Mouse (Mus musculus) ES-E14 (cell line): ENCODE results near the gene Zmym2. TPM values are rescaled to one million over a fixed set of nuclear protein-coding genes. Genes with fewer than 3 reads are reported as not detected.
"Not testable (repeated sequence)": the region's sequence is repeated elsewhere in the genome, so short reads cannot be mapped to it uniquely, and the experiment has no call there.

Experiments used
- DNase-seq: peaks from one replicate; pipeline ENCODE4 v3.0.0-alpha.2; 2013; ENCODE audit warnings: low read depth, low spot score
- H3K27ac ChIP-seq: 2 replicates; pipeline ENCODE4 v1.5.1; 2012; ENCODE audit warnings: low read depth, mild to moderate bottlenecking, low read length, moderate library complexity, mixed read lengths; ENCODE audit not compliant: poor library complexity, insufficient read depth, severe bottlenecking
- H3K36me3 ChIP-seq: 2 replicates; pipeline ENCODE4 v1.6.1; 2012; ENCODE audit warnings: mild to moderate bottlenecking, low read length, moderate library complexity, mixed read lengths; ENCODE audit not compliant: control insufficient read depth, poor library complexity, insufficient read depth, severe bottlenecking
- H3K4me1 ChIP-seq, 2 experiments: fragments of 150-350 bp in 1 of 2; sonication (generic) in 1 of 2; 2 replicates each; pipeline ENCODE4 v1.6.1; 2012; ENCODE audit warnings: low read length in 2 of 2, mild to moderate bottlenecking in 1 of 2, mixed read lengths in 1 of 2; ENCODE audit not compliant: control insufficient read depth in 2 of 2, insufficient read depth in 2 of 2, poor library complexity in 1 of 2
- H3K4me3 ChIP-seq, 2 experiments: fragments of 150-350 bp in 1 of 2; sonication (generic) in 1 of 2; 2 replicates each; pipeline ENCODE4 v1.5.1; 2012; ENCODE audit warnings: low read length in 2 of 2, low read depth in 1 of 2, mild to moderate bottlenecking in 1 of 2, mixed read lengths in 1 of 2; ENCODE audit not compliant: insufficient read depth in 1 of 2, poor library complexity in 1 of 2, severe bottlenecking in 1 of 2
- H3K9ac ChIP-seq: 2 replicates; pipeline ENCODE4 v1.6.1; 2012; ENCODE audit warnings: low read depth, mild to moderate bottlenecking, low read length, mixed read lengths; ENCODE audit not compliant: poor library complexity, insufficient read depth, severe bottlenecking
- H3K9me3 ChIP-seq: fragments of 150-350 bp; sonication (generic); 2 replicates; pipeline ENCODE4 v1.6.1; 2012; ENCODE audit warnings: low read depth, mild to moderate bottlenecking, low read length; ENCODE audit not compliant: control insufficient read depth, insufficient read depth
- CHD2 ChIP-seq: IDR thresholded peaks from 2 replicates; pipeline ENCODE4 v1.6.1; 2014; ENCODE audit warnings: mild to moderate bottlenecking, low read depth, low read length, inconsistent platforms
- HCFC1 ChIP-seq: IDR thresholded peaks from 2 replicates; pipeline ENCODE4 v1.6.1; 2012; ENCODE audit warnings: low read length, inconsistent platforms, borderline replicate concordance; ENCODE audit not compliant: insufficient read depth
- MAFK ChIP-seq: IDR thresholded peaks from 2 replicates; pipeline ENCODE4 v1.6.1; 2014; ENCODE audit warnings: mild to moderate bottlenecking, low read depth, low read length, inconsistent platforms; ENCODE audit not compliant: insufficient read depth
- ZC3H11A ChIP-seq: IDR thresholded peaks from 2 replicates; pipeline ENCODE4 v1.6.1; 2012; ENCODE audit warnings: low read depth, mild to moderate bottlenecking, inconsistent platforms, low read length, borderline replicate concordance
- ZNF384 ChIP-seq: IDR thresholded peaks from 2 replicates; pipeline ENCODE4 v1.6.1; 2012; ENCODE audit warnings: low read depth, low read length, inconsistent platforms
- in situ Hi-C, 2 experiments: fragments of 600-800 bp; cut with MboI; formaldehyde crosslinking; loops; one replicate each; pipeline ENCODE4 v1.15.1; 2025; ENCODE audit warnings: low sequenced_read_pairs in 2 of 2, inconsistent platforms in 1 of 2; ENCODE audit not compliant: unreplicated experiment in 2 of 2
- total RNA-seq: library from RNA; depleted of rRNA; stranded (reverse); fragments of 300-350 nt; gene quantifications from 2 replicates; pipeline ENCODE4 v1.2.3, GENCODE M21; 2012; rRNA removed

The Zmym2 gene
- 18.4 and 35.3 TPM in 2 replicates for total RNA-seq

- in situ Hi-C loops, H3K36me3 ChIP-seq, H3K9me3 ChIP-seq, H3K4me1 ChIP-seq: not testable (repeated sequence)
- Histone ChIP-seq H3K27ac (peak within 1 kb of the TSS; percentile 91), H3K4me3 (peak within 1 kb of the TSS; percentile 90 to 95), H3K9ac (peak within 1 kb of the TSS; percentile 95)
- DNase-seq = peak; percentile 53
These were observed at the start of gene Zmym2 for GRCm38 (mm10) chr14:56886594-56887513. TSS of gene Zmym2 (plus strand) at chr14:56886653.

- no peak for DNase-seq
- Histone ChIP-seq H3K27ac (no peak overlapping the region), H3K4me3 (no peak overlapping the region), H3K9me3 (no peaks in the 10 kb centered on the region), H3K9ac (no peak overlapping the region), H3K4me1 (0 out of 4 replicates have a peak, but pooled peaks cover 2% of the 10 kb centered on the region in 2 experiments), H3K36me3 (no peaks in the 10 kb centered on the region)
- in situ Hi-C loops = no loop called here
- no peak for TF ChIP-seq ZNF384
- TF ChIP-seq HCFC1 = no peak
- no peak for TF ChIP-seq MAFK
- no peak for TF ChIP-seq ZC3H11A
- TF ChIP-seq CHD2 = no peak
These were observed 42.4 kb upstream of the Zmym2 start for GRCm38 (mm10) chr14:56844033-56844432.

- no peak for DNase-seq
- no peak overlapping the region for H3K9ac ChIP-seq
- H3K4me3 ChIP-seq = no peak overlapping the region
- in situ Hi-C loops = no loop called here
- H3K4me1 ChIP-seq = 0 out of 4 replicates have a peak, but pooled peaks cover 2% of the 10 kb centered on the region in 2 experiments
- H3K27ac ChIP-seq = no peak overlapping the region
- H3K9me3 ChIP-seq = no peaks in the 10 kb centered on the region
- no peaks in the 10 kb centered on the region for H3K36me3 ChIP-seq
- TF ChIP-seq ZNF384 = no peak
- TF ChIP-seq HCFC1 = no peak
- TF ChIP-seq ZC3H11A = no peak
- no peak for TF ChIP-seq MAFK
- TF ChIP-seq CHD2 = no peak
These were observed 41.9 kb upstream of the Zmym2 start for GRCm38 (mm10) chr14:56844507-56844906.

GRCm38 (mm10) chr14:56848322-56848721, 38.1 kb upstream of the Zmym2 start:
- TF ChIP-seq CHD2 = no peak
- no peak for TF ChIP-seq ZC3H11A
- TF ChIP-seq MAFK = no peak
- no peak for TF ChIP-seq ZNF384
- TF ChIP-seq HCFC1 = no peak
- Histone ChIP-seq H3K4me3 (no peak overlapping the region), H3K4me1 (0 out of 4 replicates have a peak, but pooled peaks cover 2% of the 10 kb centered on the region in 2 experiments), H3K9ac (no peak overlapping the region), H3K36me3 (no peaks in the 10 kb centered on the region), H3K27ac (no peak overlapping the region), H3K9me3 (no peaks in the 10 kb centered on the region)
- DNase-seq = no peak
- in situ Hi-C loops = no loop called here

- no peak overlapping the region for H3K4me3 ChIP-seq
- H3K36me3 ChIP-seq = no peaks in the 10 kb centered on the region
- in situ Hi-C loops = no loop called here
- DNase-seq = no peak
- no peak overlapping the region for H3K9ac ChIP-seq
- H3K4me1 ChIP-seq = 0 out of 4 replicates have a peak, but pooled peaks cover 0 to 2% of the 10 kb centered on the region in 2 experiments
- no peak overlapping the region for H3K27ac ChIP-seq
- H3K9me3 ChIP-seq = no peaks in the 10 kb centered on the region
- TF ChIP-seq HCFC1 (no peak), ZNF384 (no peak), CHD2 (no peak), MAFK (no peak), ZC3H11A (no peak)
These were observed 36.8 kb upstream of the Zmym2 start for GRCm38 (mm10) chr14:56849681-56850080.
